Mouse (Mus musculus) heart, adult 9 months (tissue): Measurements from ENCODE around the gene Psen1.

ENCODE experiments used
- DNase-seq, 2 experiments: peaks; one replicate each; pipeline ENCODE4 v3.0.0; 2022; ENCODE audit warnings: low spot score in 2 of 2

Gene Psen1

GRCm38 (mm10) chr12:83726510-83727308 is 38.8 kb downstream of the Psen1 start:
- DNase-seq: peak in 1 of 2 experiments; percentile 45

DNA sequence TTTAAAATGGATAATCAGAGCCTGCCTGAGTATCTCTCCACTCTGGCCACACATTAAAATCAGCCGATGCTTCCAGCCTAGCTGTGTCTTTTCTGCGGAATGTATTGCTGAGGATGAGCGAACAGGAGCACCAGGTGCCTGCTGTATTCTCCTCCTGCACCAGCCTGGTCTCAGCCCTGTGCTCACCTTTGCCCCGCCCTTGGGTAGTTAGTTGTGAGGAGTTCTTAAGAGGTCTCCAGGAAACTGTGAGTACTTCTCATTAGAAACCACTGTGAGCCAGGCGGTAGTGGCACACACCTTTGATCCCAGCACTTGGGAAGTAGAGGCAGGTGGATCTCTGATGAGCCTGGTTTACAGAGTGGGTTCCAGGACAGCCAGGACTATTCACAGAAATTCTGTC is 44.3 kb downstream of the Psen1 start:
- no peak for DNase-seq

DNA sequence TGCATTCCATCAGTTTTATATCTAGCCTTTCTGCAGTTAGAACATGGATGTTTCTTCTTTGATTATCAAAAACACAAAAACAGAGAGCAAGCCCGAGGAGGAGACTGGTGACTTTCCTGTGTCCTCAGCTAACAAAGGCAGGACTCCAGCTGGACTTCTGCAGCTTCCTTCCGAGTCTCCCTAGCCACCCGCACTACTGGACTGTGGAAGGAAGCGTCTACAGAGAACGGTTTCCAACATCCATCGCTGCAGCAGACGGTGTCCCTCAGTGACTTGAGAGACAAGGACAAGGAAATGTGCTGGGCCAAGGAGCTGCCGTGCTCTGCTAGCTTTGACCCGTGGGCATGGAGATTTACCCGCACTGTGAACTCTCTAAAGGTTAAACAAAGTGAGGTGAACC is 46.1 kb downstream of the Psen1 start:
- peak; percentile 15 to 56 for DNase-seq

DNA sequence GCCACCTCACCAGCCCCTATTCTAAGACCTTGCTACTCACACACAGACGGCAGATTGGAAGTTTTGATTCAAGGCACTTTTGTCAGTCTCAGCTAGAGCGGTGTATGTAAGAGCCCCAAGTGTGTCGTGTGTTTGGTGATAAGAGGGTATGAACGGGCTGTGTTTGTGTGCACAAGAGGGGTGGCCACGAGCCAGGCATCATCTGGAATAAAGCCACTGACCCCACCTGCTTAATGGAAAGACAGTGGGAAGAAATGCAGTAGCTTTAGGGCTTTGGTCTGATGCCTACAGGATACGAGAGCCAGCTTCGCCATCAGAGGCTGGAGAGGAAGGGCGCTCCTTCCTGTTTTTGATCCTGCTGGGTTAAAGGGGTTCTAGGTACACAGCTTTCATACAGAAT is 48.3 kb downstream of the Psen1 start:
- no peak for DNase-seq

- DNase-seq: no peak
Measured at GRCm38 (mm10) chr12:83738651-83739050, 50.7 kb downstream of the Psen1 start.

DNA sequence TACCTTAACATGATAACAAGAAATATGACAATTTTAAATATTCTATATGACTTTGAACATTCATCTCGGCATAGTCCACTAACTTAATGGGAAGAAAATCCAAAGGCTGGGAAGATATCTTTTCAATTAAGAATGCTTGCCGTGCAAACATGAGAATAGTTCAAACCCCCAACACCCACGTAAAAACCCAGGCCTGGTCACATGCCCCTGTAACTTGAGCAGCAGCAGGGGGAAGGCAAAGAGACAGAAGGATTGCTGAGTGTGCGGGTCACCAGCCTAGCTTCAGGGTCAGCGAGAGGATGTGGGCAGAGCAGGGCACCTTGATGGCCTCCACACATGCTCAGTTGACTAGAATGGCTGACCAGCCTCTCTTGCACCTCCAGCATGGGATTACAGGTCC is 53.8 kb downstream of the Psen1 start:
- DNase-seq: no peak

DNA sequence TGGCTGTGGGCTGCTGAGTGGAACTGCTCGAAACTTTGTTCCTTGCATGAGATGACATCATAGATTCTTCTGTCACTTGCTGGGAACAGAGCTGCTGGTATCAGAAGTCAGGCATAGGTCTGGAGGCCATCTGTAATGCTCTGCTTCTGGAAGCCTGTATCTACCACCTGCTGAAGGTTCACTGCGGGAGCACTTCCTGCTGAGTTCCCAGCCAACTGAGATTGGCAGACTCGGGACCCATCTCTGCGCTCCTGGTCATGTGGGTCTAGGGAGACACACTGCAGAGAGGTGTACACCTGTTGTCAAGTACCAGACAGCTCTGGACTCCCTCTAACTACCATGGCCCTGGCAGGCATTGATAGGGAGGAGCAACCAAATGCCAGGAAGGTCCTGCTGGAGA is 54.9 kb downstream of the Psen1 start:
- DNase-seq: no peak

DNA sequence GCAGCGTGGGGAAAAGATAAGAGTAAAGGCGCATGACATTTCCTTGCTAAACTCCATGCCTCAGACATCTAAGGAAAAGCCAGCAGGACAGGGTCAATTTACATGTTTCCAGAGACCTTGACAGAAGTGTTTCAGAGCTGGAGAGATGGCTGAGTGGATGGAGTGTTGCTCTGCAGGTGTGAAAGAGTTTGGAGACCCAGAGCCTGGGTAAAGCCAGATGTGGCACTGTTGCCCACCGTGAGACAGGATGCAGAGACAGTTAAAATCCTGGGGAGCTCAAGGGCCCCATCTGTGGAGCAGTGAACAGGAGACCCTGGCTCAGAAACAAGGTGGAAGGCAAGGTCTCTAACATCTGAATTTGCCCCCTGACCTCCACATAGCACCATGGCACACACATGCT is 55.8 kb downstream of the Psen1 start:
- no peak for DNase-seq

DNA sequence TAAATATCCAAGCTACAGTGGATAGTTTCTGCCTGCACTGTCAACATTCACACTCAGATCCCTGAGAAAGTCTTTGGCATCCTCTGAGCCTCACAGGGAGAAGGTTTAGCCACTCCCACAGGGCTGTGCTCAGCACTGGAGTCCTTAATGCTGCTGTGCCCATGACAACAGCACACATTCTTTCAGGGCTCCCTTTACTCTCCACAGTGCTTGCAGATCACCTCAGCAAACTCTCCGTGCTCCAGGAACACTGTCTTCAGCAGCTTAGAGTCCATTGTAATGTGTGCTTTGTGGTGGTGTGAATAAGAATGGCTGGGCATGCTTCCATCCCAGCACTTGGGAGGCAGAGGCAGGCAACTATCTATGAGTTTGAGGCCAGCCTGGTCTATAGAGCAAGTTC is 61.2 kb downstream of the Psen1 start:
- DNase-seq: no peak

DNA sequence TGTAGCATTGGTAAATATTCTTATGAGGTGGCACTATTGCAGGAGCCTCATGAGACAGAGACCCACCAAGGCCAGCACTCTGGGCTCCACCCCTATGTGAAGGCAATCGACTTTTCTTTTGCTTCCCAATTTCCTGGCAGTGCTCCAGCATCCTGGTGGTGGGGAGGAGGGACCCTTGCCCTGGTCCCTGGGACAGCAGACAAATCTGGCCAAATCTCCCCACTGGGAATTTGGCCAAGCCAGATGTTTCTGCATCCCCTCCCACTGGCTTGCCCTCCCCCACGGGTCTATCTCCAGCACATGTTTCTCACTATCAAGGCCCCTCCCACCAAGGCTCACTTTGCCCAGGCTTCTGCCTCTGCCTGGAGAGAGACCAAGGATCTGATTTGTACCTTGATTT is 64.5 kb downstream of the Psen1 start:
- DNase-seq: peak; percentile 22 to 24

GRCm38 (mm10) chr12:83758735-83759134 is 70.8 kb downstream of the Psen1 start:
- no peak for DNase-seq

DNA sequence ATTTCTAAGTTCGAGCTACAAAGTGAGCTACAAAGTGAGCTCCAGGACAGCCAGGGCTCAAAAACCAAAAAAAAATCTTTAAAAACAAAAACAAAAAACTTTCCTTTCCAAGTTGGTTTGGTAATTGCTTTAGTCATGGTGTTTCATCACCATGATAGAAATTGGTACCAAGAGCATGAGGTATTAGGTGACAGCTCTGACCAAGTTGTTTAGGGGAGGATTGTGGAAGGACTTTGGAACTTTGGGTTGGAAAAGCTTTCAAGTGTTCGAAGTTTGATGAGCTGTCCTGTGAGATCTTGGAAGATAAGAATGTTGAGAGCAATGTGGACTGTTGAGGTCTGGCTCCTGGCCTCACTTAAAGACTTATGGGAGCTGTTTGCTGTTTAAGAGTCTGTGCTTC is 72.2 kb downstream of the Psen1 start:
- no peak for DNase-seq

DNA sequence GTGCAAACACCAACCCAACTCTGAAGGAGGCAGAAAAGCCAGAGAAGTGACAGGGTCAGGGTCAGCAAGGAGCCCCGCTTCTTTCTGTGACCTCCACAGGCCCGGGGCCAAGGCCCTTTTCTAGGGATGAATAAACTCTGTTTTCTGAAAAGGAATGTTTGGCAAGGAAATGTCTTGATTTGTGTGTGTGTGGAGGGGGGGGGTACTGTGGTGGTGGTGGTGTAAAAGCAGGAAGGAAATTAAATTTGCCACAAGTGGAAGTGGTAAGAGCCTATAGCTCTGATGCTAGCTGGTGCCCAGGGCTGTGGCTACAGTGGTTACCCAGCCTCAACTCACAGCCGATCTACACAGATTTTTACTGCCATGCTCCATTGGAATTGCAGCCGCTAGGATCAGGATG is 74.8 kb downstream of the Psen1 start:
- DNase-seq: peak; percentile 8 to 13

- DNase-seq: peak; percentile 13 to 19
Measured at GRCm38 (mm10) chr12:83763311-83764043, 75.5 kb downstream of the Psen1 start, which contains the start of gene Papln. TSS of gene Papln (plus strand) at chr12:83763634.

- no peak for DNase-seq
Measured at GRCm38 (mm10) chr12:83764044-83764365, 76.1 kb downstream of the Psen1 start.

DNA sequence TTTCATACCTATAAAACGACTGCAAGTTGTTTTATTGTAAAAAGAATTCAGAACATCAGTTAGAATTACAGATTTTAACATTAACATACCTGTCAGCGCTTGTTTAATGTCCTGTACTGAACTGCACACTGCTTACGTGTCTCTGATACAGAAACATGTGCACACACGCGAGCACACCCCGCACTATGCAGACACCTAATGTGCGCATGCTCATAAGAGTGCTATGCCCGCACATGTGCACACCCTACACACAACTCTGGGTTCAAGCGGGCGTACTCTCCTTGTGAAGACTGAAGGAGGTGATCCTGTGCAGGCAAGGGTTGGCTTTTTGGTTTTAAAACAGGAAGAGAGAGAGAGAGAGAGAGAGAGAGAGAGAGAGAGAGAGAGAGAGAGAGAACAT is 76.6 kb downstream of the Psen1 start:
- no peak for DNase-seq

DNA sequence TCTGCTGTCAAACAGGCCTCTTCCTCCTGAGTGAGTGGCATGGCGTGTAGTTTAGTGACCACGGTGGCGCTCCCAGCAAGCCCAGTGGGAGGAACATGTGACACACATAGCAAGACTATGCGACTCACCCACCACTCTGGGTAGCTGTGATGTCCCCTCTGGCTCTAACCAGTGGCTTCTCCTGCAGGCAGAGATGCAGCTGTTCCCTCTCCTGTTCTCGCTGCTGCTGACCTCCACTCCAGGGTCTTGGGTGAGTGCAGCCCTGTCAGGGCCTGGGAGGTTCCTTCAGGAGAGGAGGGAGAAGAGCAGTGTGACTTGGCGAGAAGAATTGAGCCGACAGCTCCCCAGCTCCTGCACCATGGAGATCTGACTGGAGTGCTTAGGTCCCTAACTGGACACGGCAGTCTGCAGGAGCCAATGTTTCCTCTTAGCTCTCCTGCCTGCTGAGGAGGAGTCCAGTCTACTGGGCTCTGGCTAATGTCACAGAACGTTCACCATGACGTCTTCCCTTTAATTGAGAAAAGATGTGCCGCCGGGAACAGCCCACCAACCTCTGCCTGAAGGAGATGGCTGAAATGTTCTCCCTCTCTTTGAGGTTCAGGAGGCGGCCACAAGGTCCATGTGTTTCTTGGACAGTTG is 78.1 kb downstream of the Psen1 start:
- DNase-seq: no peak

- DNase-seq: peak in 1 of 2 experiments; percentile 25
Measured at GRCm38 (mm10) chr12:83767833-83768232, 79.9 kb downstream of the Psen1 start.

GRCm38 (mm10) chr12:83768235-83768899 is 80.4 kb downstream of the Psen1 start:
- no peak for DNase-seq

GRCm38 (mm10) chr12:83770418-83771256 is 82.7 kb downstream of the Psen1 start:
- DNase-seq: peak; percentile 55 to 65

GRCm38 (mm10) chr12:83775621-83776020 is 87.7 kb downstream of the Psen1 start:
- DNase-seq: no peak
